Mouse (Mus musculus): ENCODE measurements around the gene Myo7a. TPM values are rescaled to one million over a fixed set of nuclear protein-coding genes. Genes with fewer than 3 reads are reported as not detected.

Myo7a gene
- polyA plus RNA-seq, 1 experiment from 2014 or later = 12.9 TPM

- H3K36me3 ChIP-seq = no peaks in the 10 kb centered on the region
- ATAC-seq (ENCODE audit: borderline replicate concordance, extremely low read depth, low FRiP score, low TSS enrichment) = no peak
- peaks cover 35% of the 10 kb centered on the region for H3K4me1 ChIP-seq
- H3K9me3 ChIP-seq = no peaks in the 10 kb centered on the region
- no peak overlapping the region for H3K4me2 ChIP-seq
- H3K9ac ChIP-seq = no peak overlapping the region
- H3K27ac ChIP-seq = no peak overlapping the region
- no peaks in the 10 kb centered on the region for H3K27me3 ChIP-seq
- 20% methylated on average over 2 of the region's 2 CpGs for WGBS
- H3K4me3 ChIP-seq = no peak overlapping the region
Measured at GRCm38 (mm10) chr7:98086346-98086745, 33.0 kb downstream of the Myo7a start.

- H3K27ac ChIP-seq = peak overlapping the region; percentile 60; the same call in 1 of the 2 replicates
- 46% methylated on average over 7 of the region's 7 CpGs for WGBS
- ATAC-seq (ENCODE audit: borderline replicate concordance, extremely low read depth, low FRiP score, low TSS enrichment) = no peak
- H3K27me3 ChIP-seq = no peaks in the 10 kb centered on the region
- peak overlapping the region; percentile 18; the same call in 1 of the 2 replicates for H3K4me2 ChIP-seq
- no peaks in the 10 kb centered on the region for H3K9me3 ChIP-seq
- H3K4me1 ChIP-seq = peaks cover 35% of the 10 kb centered on the region
- no peaks in the 10 kb centered on the region for H3K36me3 ChIP-seq
- no peak overlapping the region for H3K9ac ChIP-seq
- no peak overlapping the region for H3K4me3 ChIP-seq
Measured at GRCm38 (mm10) chr7:98085314-98085713, 34.0 kb downstream of the Myo7a start.

- Histone ChIP-seq H3K4me3 (no peak overlapping the region), H3K4me1 (peaks cover 35% of the 10 kb centered on the region), H3K27ac (peak overlapping the region; percentile 60), H3K9me3 (no peaks in the 10 kb centered on the region), H3K4me2 (peak overlapping the region; percentile 18), H3K27me3 (no peaks in the 10 kb centered on the region), H3K9ac (no peak overlapping the region), H3K36me3 (no peaks in the 10 kb centered on the region)
- peak; percentile 56; the same call in 1 of the 2 replicates for ATAC-seq (ENCODE audit: borderline replicate concordance, extremely low read depth, low FRiP score, low TSS enrichment)
- 11% methylated on average over 12 of the region's 12 CpGs for WGBS
Measured at GRCm38 (mm10) chr7:98084541-98085293, 34.6 kb downstream of the Myo7a start.

- Histone ChIP-seq H3K9me3 (no peaks in the 10 kb centered on the region), H3K4me1 (peaks cover 35% of the 10 kb centered on the region), H3K9ac (no peak overlapping the region), H3K27me3 (no peaks in the 10 kb centered on the region), H3K27ac (no peak overlapping the region), H3K36me3 (no peaks in the 10 kb centered on the region), H3K4me3 (no peak overlapping the region), H3K4me2 (peak overlapping the region; percentile 2; the same call in 1 of the 2 replicates)
- WGBS = 33% methylated on average over 5 of the region's 5 CpGs
- ATAC-seq (ENCODE audit: borderline replicate concordance, extremely low read depth, low FRiP score, low TSS enrichment) = no peak
Measured at GRCm38 (mm10) chr7:98082376-98082775, 36.9 kb downstream of the Myo7a start.

- no peak overlapping the region for H3K9ac ChIP-seq
- H3K4me2 ChIP-seq = no peak overlapping the region
- no peak for ATAC-seq (ENCODE audit: borderline replicate concordance, extremely low read depth, low FRiP score, low TSS enrichment)
- no peaks in the 10 kb centered on the region for H3K27me3 ChIP-seq
- peaks cover 3% of the 10 kb centered on the region; the same call in 1 of the 2 replicates for H3K4me1 ChIP-seq
- H3K36me3 ChIP-seq = no peaks in the 10 kb centered on the region
- H3K27ac ChIP-seq = no peak overlapping the region
- no peaks in the 10 kb centered on the region for H3K9me3 ChIP-seq
- no peak overlapping the region for H3K4me3 ChIP-seq
- 72% methylated on average over 11 of the region's 11 CpGs for WGBS
Measured at GRCm38 (mm10) chr7:98077453-98077852, 41.9 kb downstream of the Myo7a start.

- H3K4me2 ChIP-seq = no peak overlapping the region
- 24% methylated on average over 5 of the region's 5 CpGs for WGBS
- no peaks in the 10 kb centered on the region for H3K4me1 ChIP-seq
- no peak overlapping the region for H3K9ac ChIP-seq
- H3K36me3 ChIP-seq = no peaks in the 10 kb centered on the region
- H3K9me3 ChIP-seq = no peaks in the 10 kb centered on the region
- no peak overlapping the region for H3K27ac ChIP-seq
- no peak overlapping the region for H3K4me3 ChIP-seq
- no peaks in the 10 kb centered on the region for H3K27me3 ChIP-seq
- no peak for ATAC-seq (ENCODE audit: borderline replicate concordance, extremely low read depth, low FRiP score, low TSS enrichment)
Measured at GRCm38 (mm10) chr7:98071620-98072019, 47.7 kb downstream of the Myo7a start.

GRCm38 (mm10) chr7:98066229-98066628, 53.1 kb downstream of the Myo7a start:
- no peaks in the 10 kb centered on the region for H3K27me3 ChIP-seq
- ATAC-seq (ENCODE audit: borderline replicate concordance, extremely low read depth, low FRiP score, low TSS enrichment) = no peak
- H3K4me1 ChIP-seq = no peaks in the 10 kb centered on the region
- H3K4me2 ChIP-seq = no peak overlapping the region
- no peak overlapping the region for H3K9ac ChIP-seq
- no peak overlapping the region for H3K27ac ChIP-seq
- no peaks in the 10 kb centered on the region for H3K9me3 ChIP-seq
- H3K36me3 ChIP-seq = no peaks in the 10 kb centered on the region
- WGBS = 71% methylated on average over 11 of the region's 11 CpGs
- no peak overlapping the region for H3K4me3 ChIP-seq

GRCm38 (mm10) chr7:98054942-98055341, 64.4 kb downstream of the Myo7a start:
- Histone ChIP-seq H3K9me3 (no peaks in the 10 kb centered on the region), H3K27ac (no peak overlapping the region), H3K4me3 (no peak overlapping the region), H3K4me2 (no peak overlapping the region), H3K4me1 (no peaks in the 10 kb centered on the region), H3K9ac (no peak overlapping the region), H3K36me3 (no peaks in the 10 kb centered on the region), H3K27me3 (no peaks in the 10 kb centered on the region)
- 88% methylated on average over 8 of the region's 8 CpGs for WGBS
- ATAC-seq (ENCODE audit: borderline replicate concordance, extremely low read depth, low FRiP score, low TSS enrichment) = no peak

GRCm38 (mm10) chr7:98054461-98054860, 64.9 kb downstream of the Myo7a start:
- 84% methylated on average over 9 of the region's 9 CpGs for WGBS
- H3K4me1 ChIP-seq = no peaks in the 10 kb centered on the region
- H3K27ac ChIP-seq = no peak overlapping the region
- no peak overlapping the region for H3K4me2 ChIP-seq
- H3K36me3 ChIP-seq = no peaks in the 10 kb centered on the region
- H3K9ac ChIP-seq = no peak overlapping the region
- no peak overlapping the region for H3K4me3 ChIP-seq
- no peak; the same call in 1 of the 2 replicates for ATAC-seq (ENCODE audit: borderline replicate concordance, extremely low read depth, low FRiP score, low TSS enrichment)
- H3K27me3 ChIP-seq = no peaks in the 10 kb centered on the region
- H3K9me3 ChIP-seq = no peaks in the 10 kb centered on the region

GRCm38 (mm10) chr7:98051980-98052379, 67.3 kb downstream of the Myo7a start:
- no peaks in the 10 kb centered on the region for H3K36me3 ChIP-seq
- no peak overlapping the region for H3K4me3 ChIP-seq
- no peaks in the 10 kb centered on the region for H3K27me3 ChIP-seq
- no peaks in the 10 kb centered on the region for H3K9me3 ChIP-seq
- H3K4me2 ChIP-seq = no peak overlapping the region
- WGBS = 17% methylated on average over 8 of the region's 8 CpGs
- ATAC-seq (ENCODE audit: borderline replicate concordance, extremely low read depth, low FRiP score, low TSS enrichment) = no peak
- no peak overlapping the region for H3K9ac ChIP-seq
- no peak overlapping the region for H3K27ac ChIP-seq
- H3K4me1 ChIP-seq = 0 out of 2 replicates have a peak, but pooled peaks cover 8% of the 10 kb centered on the region

- Histone ChIP-seq H3K9me3 (no peaks in the 10 kb centered on the region), H3K4me2 (no peak overlapping the region), H3K4me3 (no peak overlapping the region), H3K9ac (no peak overlapping the region), H3K27ac (0 out of 2 replicates have a peak overlapping the region, but pooled peaks have one; percentile 8), H3K4me1 (0 out of 2 replicates have a peak, but pooled peaks cover 8% of the 10 kb centered on the region), H3K27me3 (no peaks in the 10 kb centered on the region), H3K36me3 (no peaks in the 10 kb centered on the region)
- 36% methylated on average over 9 of the region's 9 CpGs for WGBS
- peak; percentile 69; the same call in 1 of the 2 replicates for ATAC-seq (ENCODE audit: borderline replicate concordance, extremely low read depth, low FRiP score, low TSS enrichment)
Measured at GRCm38 (mm10) chr7:98048101-98048824, 71.1 kb downstream of the Myo7a start.

GRCm38 (mm10) chr7:98002617-98003016, 116.7 kb downstream of the Myo7a start:
- no peaks in the 10 kb centered on the region for H3K36me3 ChIP-seq
- peak; percentile 62; the same call in 1 of the 2 replicates for ATAC-seq (ENCODE audit: borderline replicate concordance, extremely low read depth, low FRiP score, low TSS enrichment)

More at GRCm38 (mm10) chr7:98002617-98003016, 116.7 kb downstream of the Myo7a start:
- H3K27me3 ChIP-seq = no peaks in the 10 kb centered on the region
- no peak overlapping the region for H3K4me3 ChIP-seq
- 54% methylated on average over 7 of the region's 7 CpGs for WGBS
- H3K4me2 ChIP-seq = no peak overlapping the region
- 0 out of 2 replicates have a peak, but pooled peaks cover 2% of the 10 kb centered on the region for H3K4me1 ChIP-seq
- H3K9ac ChIP-seq = no peak overlapping the region
- no peak overlapping the region for H3K27ac ChIP-seq
- H3K9me3 ChIP-seq = no peaks in the 10 kb centered on the region

Data from lung, embryonic 15.5 days (tissue).